Mouse (Mus musculus) midbrain, embryonic 16.5 days (tissue): ENCODE data around the gene Csf2. TPM values are rescaled to one million over a fixed set of nuclear protein-coding genes. Genes with fewer than 3 reads are reported as not detected.
"Not testable (repeated sequence)": the region's sequence is repeated elsewhere in the genome, so short reads cannot be mapped to it uniquely, and the experiment has no call there.

Experiments used
- ATAC-seq: fragments of 200-750 bp; cut with Nextera tagmentation; 2 replicates; pipeline ENCODE4 v1.8.0; 2017; ENCODE audit warnings: moderate TSS enrichment
- H3K27ac ChIP-seq: fragments of 300-500 bp; sonication (generic); 2 replicates; pipeline ENCODE4 v1.5.1; 2014; ENCODE audit warnings: mild to moderate bottlenecking, low read length, mixed read lengths
- H3K27me3 ChIP-seq: fragments of 300-500 bp; sonication (generic); 2 replicates; pipeline ENCODE4 v1.6.1; 2014; ENCODE audit warnings: low read depth, low read length, mixed read lengths; ENCODE audit not compliant: control insufficient read depth, insufficient read depth
- H3K36me3 ChIP-seq: fragments of 300-500 bp; sonication (generic); 2 replicates; pipeline ENCODE4 v1.6.1; 2014; ENCODE audit warnings: mild to moderate bottlenecking, low read length, moderate library complexity, mixed read lengths; ENCODE audit not compliant: control insufficient read depth, insufficient read depth
- H3K4me1 ChIP-seq: fragments of 300-500 bp; sonication (generic); 2 replicates; pipeline ENCODE4 v1.6.1; 2014; ENCODE audit warnings: mild to moderate bottlenecking, low read length, mixed read lengths; ENCODE audit not compliant: control insufficient read depth, insufficient read depth
- H3K4me2 ChIP-seq: fragments of 300-500 bp; sonication (generic); 2 replicates; pipeline ENCODE4 v1.6.1; 2014; ENCODE audit warnings: mild to moderate bottlenecking, low read length, mixed read lengths
- H3K4me3 ChIP-seq: fragments of 300-500 bp; sonication (generic); 2 replicates; pipeline ENCODE4 v1.5.1; 2014; ENCODE audit warnings: low read depth, mild to moderate bottlenecking, low read length, moderate library complexity, mixed read lengths
- H3K9ac ChIP-seq: fragments of 300-500 bp; sonication (generic); 2 replicates; pipeline ENCODE4 v1.6.1; 2014; ENCODE audit warnings: low read depth, low read length, mixed read lengths
- H3K9me3 ChIP-seq: fragments of 300-500 bp; sonication (generic); replicated peaks from 2 replicates; pipeline ENCODE4 v1.6.1; 2014; ENCODE audit warnings: mild to moderate bottlenecking, low read length, mixed read lengths; ENCODE audit not compliant: control insufficient read depth, poor library complexity, severe bottlenecking
- WGBS: fragments of 180-500 bp; shearing (Covaris S2); extraction: QIAGEN DNeasy Blood & Tissue Kit; methylation state at CpG from one replicate; pipeline ENCODE4 v1.1.7; 2014; 5-methylcytosine and 5-hydroxymethylcytosine counted together
- polyA plus RNA-seq: library from polyadenylated mRNA; unstranded; fragments of >200 nt; fragmentation: Nextera tagmentation; extraction: Ambion mirVana; gene quantifications from 2 replicates; pipeline ENCODE4 v1.2.1, GENCODE M21; 2015

Gene Csf2
- not detected in 2 replicates for polyA plus RNA-seq

GRCm38 (mm10) chr11:54248940-54249717, at the start of gene Csf2:
Gene Csf2, minus strand, starts transcription at chr11:54249667.
- Histone ChIP-seq H3K4me1 (no peaks in the 10 kb centered on the region), H3K36me3 (no peaks in the 10 kb centered on the region), H3K9me3 (no peaks in the 10 kb centered on the region), H3K27ac (no peak within 1 kb of the TSS), H3K4me2 (no peak within 1 kb of the TSS), H3K9ac (no peak within 1 kb of the TSS), H3K4me3 (no peak within 1 kb of the TSS), H3K27me3 (no peaks in the 10 kb centered on the region)
- WGBS, result 65% methylated on average over 11 of the region's 11 CpGs
- no peak for ATAC-seq

- no peak for ATAC-seq
- Histone ChIP-seq H3K4me1 (peaks cover 14% of the 10 kb centered on the region), H3K27ac (no peak overlapping the region), H3K4me2 (no peak overlapping the region), H3K9me3 (no peaks in the 10 kb centered on the region), H3K9ac (no peak overlapping the region), H3K36me3 (no peaks in the 10 kb centered on the region), H3K4me3 (no peak overlapping the region), H3K27me3 (no peaks in the 10 kb centered on the region)
These were observed 49.3 kb upstream of the Csf2 start for GRCm38 (mm10) chr11:54298777-54299176.

DNA sequence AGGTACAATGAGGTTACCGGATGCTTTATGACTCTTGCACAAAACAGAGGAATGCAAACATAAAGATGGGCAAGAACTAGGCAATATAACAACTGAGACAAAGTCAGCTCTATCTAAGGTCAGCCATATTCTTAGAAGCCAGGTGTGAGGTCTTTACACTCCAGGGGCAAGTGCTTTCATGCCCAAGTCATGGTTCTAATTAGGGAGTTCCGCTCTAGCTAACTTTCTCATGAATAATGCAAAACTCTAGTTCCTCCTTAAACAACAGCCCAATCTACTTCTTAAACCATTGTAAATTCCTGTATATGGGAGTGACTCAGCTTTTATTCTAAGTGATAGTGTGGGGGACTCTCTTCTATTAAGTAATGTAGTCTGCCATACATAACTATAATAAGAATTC, 48.0 kb upstream of the Csf2 start:
- WGBS, result 93% methylated on average over 2 of the region's 2 CpGs
- H3K9ac ChIP-seq, ATAC-seq, H3K4me1 ChIP-seq, H3K4me3 ChIP-seq, H3K27ac ChIP-seq, H3K4me2 ChIP-seq, H3K27me3 ChIP-seq, H3K36me3 ChIP-seq, H3K9me3 ChIP-seq: not testable (repeated sequence)

DNA sequence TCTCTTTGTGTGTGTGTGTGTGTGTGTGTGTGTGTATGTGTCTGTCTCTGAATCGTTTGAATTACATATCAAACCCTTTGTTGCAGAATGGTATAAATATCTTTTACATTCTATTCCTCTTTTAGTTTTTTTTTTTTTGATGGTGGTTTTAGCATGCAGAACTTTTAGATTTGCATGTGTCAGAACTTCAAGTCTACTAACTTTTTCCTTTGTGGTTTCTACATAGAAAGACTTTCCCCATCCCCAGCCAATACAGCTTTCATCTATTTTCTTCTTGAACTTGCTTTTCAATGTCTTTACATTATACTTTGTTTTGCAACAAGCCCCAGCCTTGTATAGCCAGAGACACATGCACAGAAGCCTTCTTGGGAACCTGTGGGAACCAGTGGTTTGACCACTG, 47.3 kb upstream of the Csf2 start:
- Histone ChIP-seq H3K4me2 (no peak overlapping the region), H3K4me1 (no peaks in the 10 kb centered on the region), H3K9me3 (no peaks in the 10 kb centered on the region), H3K27ac (no peak overlapping the region), H3K9ac (no peak overlapping the region), H3K4me3 (no peak overlapping the region), H3K36me3 (no peaks in the 10 kb centered on the region), H3K27me3 (no peaks in the 10 kb centered on the region)
- WGBS, result 100% methylated on average over 1 of the region's 1 CpGs
- no peak for ATAC-seq

- no peak overlapping the region for H3K4me2 ChIP-seq
- no peak overlapping the region for H3K9ac ChIP-seq
- 88% methylated on average over 4 of the region's 4 CpGs for WGBS
- no peaks in the 10 kb centered on the region for H3K27me3 ChIP-seq
- no peak for ATAC-seq
- H3K4me3 ChIP-seq, result no peak overlapping the region
- H3K9me3 ChIP-seq, result no peaks in the 10 kb centered on the region
- no peak overlapping the region for H3K27ac ChIP-seq
- H3K36me3 ChIP-seq, result no peaks in the 10 kb centered on the region
- no peaks in the 10 kb centered on the region for H3K4me1 ChIP-seq
These were observed 46.5 kb upstream of the Csf2 start for GRCm38 (mm10) chr11:54295971-54296370.

GRCm38 (mm10) chr11:54293980-54294807, 44.7 kb upstream of the Csf2 start:
- no peak overlapping the region for H3K4me3 ChIP-seq
- no peaks in the 10 kb centered on the region for H3K27me3 ChIP-seq
- no peak overlapping the region for H3K27ac ChIP-seq
- H3K9me3 ChIP-seq, result no peaks in the 10 kb centered on the region
- H3K9ac ChIP-seq, result no peak overlapping the region
- no peaks in the 10 kb centered on the region for H3K36me3 ChIP-seq
- H3K4me2 ChIP-seq, result no peak overlapping the region
- no peak for ATAC-seq
- 82% methylated on average over 12 of the region's 12 CpGs for WGBS
- H3K4me1 ChIP-seq, result no peaks in the 10 kb centered on the region

DNA sequence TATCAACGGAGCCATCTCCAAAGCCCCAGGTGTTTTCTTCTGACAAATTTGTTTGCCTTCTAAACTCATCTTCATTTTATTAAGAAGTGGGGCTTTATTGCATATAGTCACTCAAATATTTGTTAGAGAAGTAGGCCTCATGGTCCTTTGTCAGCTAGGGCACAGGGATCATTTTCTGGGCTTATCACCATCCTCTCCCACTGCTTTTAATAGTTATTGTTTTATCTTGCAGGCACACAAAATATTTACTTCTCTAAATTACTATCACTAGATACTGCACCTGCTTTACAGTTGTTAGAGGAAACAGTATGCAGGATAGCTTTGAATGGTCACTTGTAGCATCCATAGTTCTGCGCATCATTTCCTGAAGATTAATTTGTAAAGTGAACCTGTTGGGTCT, 42.7 kb upstream of the Csf2 start:
- H3K4me2 ChIP-seq, result no peak overlapping the region
- no peak overlapping the region for H3K27ac ChIP-seq
- no peaks in the 10 kb centered on the region for H3K27me3 ChIP-seq
- no peaks in the 10 kb centered on the region for H3K36me3 ChIP-seq
- H3K4me3 ChIP-seq, result no peak overlapping the region
- H3K9me3 ChIP-seq, result no peaks in the 10 kb centered on the region
- no peak overlapping the region for H3K9ac ChIP-seq
- 88% methylated on average over 2 of the region's 2 CpGs for WGBS
- ATAC-seq, result no peak
- H3K4me1 ChIP-seq, result no peaks in the 10 kb centered on the region

DNA sequence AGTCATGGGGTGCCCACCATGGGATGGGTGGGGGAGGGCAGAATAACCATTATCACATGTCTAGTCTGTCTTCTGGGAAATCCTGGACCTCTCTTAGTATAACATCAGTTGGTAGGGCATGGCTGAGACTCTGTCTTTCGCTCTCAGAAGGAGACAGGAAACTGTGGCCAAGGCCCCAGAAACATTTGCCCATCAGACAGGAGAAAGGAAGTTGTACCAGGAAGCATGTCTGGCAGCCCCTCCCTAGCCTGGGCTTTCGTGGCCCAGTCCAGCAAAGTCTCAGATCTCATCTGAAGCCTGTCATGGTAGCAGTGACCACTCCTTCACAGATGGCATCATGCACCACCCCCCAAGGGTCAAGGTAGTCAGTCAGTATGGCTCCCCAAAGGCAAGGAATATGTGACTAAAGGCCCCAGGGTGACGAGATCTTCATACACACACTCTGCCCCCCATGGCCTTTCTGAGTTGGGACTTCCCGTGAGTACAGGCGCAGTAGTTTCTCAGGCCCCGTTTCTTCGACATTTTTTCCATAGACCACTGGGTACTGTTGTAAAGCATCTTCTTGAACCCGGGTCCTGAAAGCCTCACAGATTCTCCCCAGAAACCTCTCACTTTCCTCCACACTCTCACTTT, 38.5 kb upstream of the Csf2 start:
- ATAC-seq, result no peak
- Histone ChIP-seq H3K36me3 (no peaks in the 10 kb centered on the region), H3K9ac (no peak overlapping the region), H3K4me2 (no peak overlapping the region), H3K27ac (no peak overlapping the region), H3K4me1 (no peaks in the 10 kb centered on the region), H3K27me3 (no peaks in the 10 kb centered on the region), H3K9me3 (no peaks in the 10 kb centered on the region), H3K4me3 (no peak overlapping the region)
- WGBS, result 85% methylated on average over 8 of the region's 8 CpGs
